Mouse (Mus musculus) Patski (cell line): ENCODE measurements around the gene Mbnl1. TPM values are rescaled to one million over a fixed set of nuclear protein-coding genes. Genes with fewer than 3 reads are reported as not detected.
A peak's percentile ranks its signal among the peaks of the same experiment; 100 is the strongest.
"Not testable (repeated sequence)": the region's sequence is repeated elsewhere in the genome, so short reads cannot be mapped to it uniquely, and the experiment has no call there.

Experiments used
- ATAC-seq: fragments of 100-300 bp; one replicate; pipeline ENCODE4 v1.8.0; 2021
- CTCF ChIA-PET: fragments of 350-600 bp; sonication (Branson Sonifier 250); formaldehyde crosslinking; loops from one replicate; lab custom pipeline; 2022; ENCODE audit warnings: inconsistent platforms; lab: Charles Lee
- POLR2A ChIA-PET: fragments of 350-600 bp; sonication (Branson Sonifier 250); formaldehyde crosslinking; loops from one replicate; lab custom pipeline; 2022; ENCODE audit warnings: antibody characterized with exemption, inconsistent platforms; lab: Charles Lee
- DNase-seq: peaks from one replicate; pipeline ENCODE4 v3.0.0-alpha.2; 2011; ENCODE audit warnings: low read depth, low spot score
- H3K27me3 ChIP-seq: fragments of 371-371 bp; one replicate; pipeline ENCODE4 v1.5.1; 2021
- CTCF ChIP-seq: fragments of 100-300 bp; IDR thresholded peaks from one replicate; pipeline ENCODE4 v1.5.1; 2021
- in situ Hi-C: fragments of 300-500 bp; cut with MboI; formaldehyde crosslinking; loops from 3 replicates; pipeline ENCODE4 v1.11.1; 2018; ENCODE audit warnings: low pct_unique_long_range_greater_than_20kb, mixed read lengths
- polyA plus RNA-seq: library from polyadenylated mRNA; unstranded; gene quantifications from one replicate; pipeline ENCODE4 v1.2.3, GENCODE M21; 2021

The Mbnl1 gene
- 84.9 TPM for polyA plus RNA-seq

GRCm38 (mm10) chr3:60472681-60473177, at the start of gene Mbnl1:
Gene Mbnl1, plus strand, starts transcription at chr3:60472830.
- no peak for ATAC-seq
- no peaks in the 10 kb centered on the region for H3K27me3 ChIP-seq
- DNase-seq = no peak
- ChIA-PET CTCF (interaction anchor here (1.1 to 2.1 kb wide), 3 partner anchors 11 to 22 kb away, joined by 3 to 6 read pairs (median 4); no protein-coding TSS in a partner anchor), POLR2A (interaction anchor here (0.6 kb wide), 1 partner anchor 182 kb away, joined by 8 read pairs; no protein-coding TSS in a partner anchor)
- TF ChIP-seq CTCF = no peak
- in situ Hi-C loops = no loop called here

DNA sequence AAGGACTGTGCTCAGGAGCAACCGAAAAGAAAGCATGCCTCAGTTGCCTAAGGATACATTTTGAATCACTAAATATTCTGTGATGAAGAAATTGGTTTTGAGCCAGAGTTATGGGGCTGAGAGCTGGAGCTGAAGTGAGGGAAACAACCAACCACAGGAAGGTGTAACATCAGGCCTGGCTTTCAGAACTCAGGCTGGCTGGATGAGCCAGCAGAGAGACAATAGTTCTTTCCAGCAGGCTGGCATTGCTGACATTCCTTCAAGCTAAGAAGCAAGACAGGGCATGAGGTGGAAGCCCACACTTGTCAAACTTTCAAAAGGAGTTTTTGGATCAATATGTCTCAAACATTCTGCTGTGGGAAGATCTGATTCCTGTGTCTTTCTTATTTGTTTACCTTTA, 48.5 kb upstream of the Mbnl1 start:
- ChIA-PET POLR2A (interaction anchor here (0.9 to 1.8 kb wide), 3 partner anchors 9 to 63 kb away, joined by 3 to 5 read pairs (median 3); no protein-coding TSS in a partner anchor), CTCF (interaction anchor here (1.1 to 3.1 kb wide), 4 partner anchors 10 to 203 kb away, joined by 3 to 10 read pairs (median 6); no protein-coding TSS in a partner anchor)
- no peaks in the 10 kb centered on the region for H3K27me3 ChIP-seq
- DNase-seq = peak; percentile 53
- in situ Hi-C loops = no loop called here
- ATAC-seq = peak; percentile 97
- no peak for TF ChIP-seq CTCF

- no peaks in the 10 kb centered on the region for H3K27me3 ChIP-seq
- TF ChIP-seq CTCF = no peak
- ChIA-PET CTCF (no interaction called here), POLR2A (no interaction called here)
- ATAC-seq (no peak), DNase-seq (no peak)
- in situ Hi-C loops = no loop called here
These were observed 43.6 kb upstream of the Mbnl1 start for GRCm38 (mm10) chr3:60429049-60429448.

DNA sequence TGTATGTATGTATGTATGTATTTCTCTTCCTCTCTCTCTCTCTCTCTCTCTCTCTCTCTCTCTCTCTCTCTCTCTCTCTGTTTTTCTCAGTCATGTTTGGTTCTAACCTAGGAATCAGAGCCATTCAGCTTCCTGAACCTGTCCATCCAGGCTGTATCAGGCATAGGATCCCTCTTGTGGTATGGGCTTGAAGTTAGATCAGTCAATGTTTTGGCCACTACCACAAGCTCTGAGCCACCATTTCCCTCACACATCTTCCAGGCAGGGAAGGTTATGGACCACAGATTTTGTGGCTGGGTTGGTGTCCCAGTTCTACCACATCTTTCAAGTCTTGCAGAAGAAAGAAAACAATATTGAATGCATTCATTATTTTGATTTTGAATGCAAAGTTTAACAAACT, 35.4 kb upstream of the Mbnl1 start:
- POLR2A ChIA-PET = no interaction called here
- in situ Hi-C loops = no loop called here
- CTCF ChIA-PET = interaction anchor here (0.8 to 1.6 kb wide), 8 partner anchors 11 to 175 kb away, joined by 3 to 4 read pairs (median 3); no protein-coding TSS in a partner anchor
- TF ChIP-seq CTCF = peak; percentile 15
- DNase-seq (no peak), ATAC-seq (peak; percentile 54)
- H3K27me3 ChIP-seq = no peaks in the 10 kb centered on the region

GRCm38 (mm10) chr3:60437678-60438232, 34.9 kb upstream of the Mbnl1 start:
- in situ Hi-C loops = no loop called here
- H3K27me3 ChIP-seq = no peaks in the 10 kb centered on the region
- ChIA-PET CTCF (interaction anchor here (0.8 to 1.6 kb wide), 9 partner anchors 11 to 174 kb away, joined by 3 to 4 read pairs (median 3); no protein-coding TSS in a partner anchor), POLR2A (no interaction called here)
- DNase-seq (peak; percentile 85), ATAC-seq (peak; percentile 86)
- no peak for TF ChIP-seq CTCF

- no peak for DNase-seq
- no peak for ATAC-seq
- in situ Hi-C loops = no loop called here
- ChIA-PET CTCF (interaction anchor here (0.6 to 1.6 kb wide), 4 partner anchors 27 to 103 kb away, joined by 3 to 4 read pairs (median 3); no protein-coding TSS in a partner anchor), POLR2A (interaction anchor here (0.6 kb wide), 1 partner anchor 29 kb away, joined by 3 read pairs; no protein-coding TSS in a partner anchor)
- H3K27me3 ChIP-seq = no peaks in the 10 kb centered on the region
- TF ChIP-seq CTCF = no peak
These were observed 33.9 kb upstream of the Mbnl1 start for GRCm38 (mm10) chr3:60438715-60439114.

DNA sequence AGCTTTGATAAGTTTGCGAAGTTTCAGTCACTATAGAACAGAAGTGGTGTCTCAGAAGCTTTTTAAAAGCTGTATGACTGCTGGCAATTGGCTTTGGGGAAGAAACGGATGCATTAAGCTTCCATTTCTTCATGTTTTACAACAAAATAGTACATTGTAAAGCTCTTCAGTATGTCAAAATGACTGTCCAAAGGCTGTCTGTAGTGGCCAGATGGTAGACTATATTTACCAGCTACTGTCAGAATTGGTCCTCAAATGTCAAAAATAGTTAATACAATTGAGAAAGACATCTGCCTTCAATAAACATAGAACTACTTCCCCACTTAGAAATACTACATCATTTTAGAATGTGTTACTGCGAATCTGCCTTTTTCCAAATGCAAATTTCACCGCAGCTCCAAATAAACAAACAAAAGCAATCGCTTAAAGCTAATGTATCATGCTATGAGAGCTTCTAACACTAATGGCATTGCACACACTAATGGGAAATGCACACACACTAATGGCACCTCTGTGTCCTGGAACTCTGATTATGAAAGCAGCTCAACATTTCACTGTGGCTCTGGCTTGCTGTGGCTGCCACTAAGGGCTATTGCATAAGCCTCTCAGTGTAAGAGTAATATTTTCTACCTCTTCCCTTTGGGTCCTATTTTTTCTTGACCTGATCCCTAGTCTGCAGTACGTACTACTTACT, 10.7 kb upstream of the Mbnl1 start:
- no peak for TF ChIP-seq CTCF
- ChIA-PET CTCF (interaction anchor here (0.8 to 1.9 kb wide), 6 partner anchors 10 to 154 kb away, joined by 3 to 6 read pairs (median 4); partner anchors contain the start of gene Mbnl1), POLR2A (no interaction called here)
- no peak for ATAC-seq
- DNase-seq = no peak
- no peaks in the 10 kb centered on the region for H3K27me3 ChIP-seq
- in situ Hi-C loops = no loop called here

- POLR2A ChIA-PET, in situ Hi-C loops, ATAC-seq, H3K27me3 ChIP-seq, DNase-seq: not testable (repeated sequence)
- CTCF ChIA-PET = interaction anchor here (1.2 kb wide), 1 partner anchor 142 kb away, joined by 3 read pairs; no protein-coding TSS in a partner anchor
These were observed 4.0 kb upstream of the Mbnl1 start for GRCm38 (mm10) chr3:60468667-60469066.

- ATAC-seq, DNase-seq, CTCF ChIA-PET, in situ Hi-C loops, H3K27me3 ChIP-seq, POLR2A ChIA-PET: not testable (repeated sequence)
These were observed 3.3 kb upstream of the Mbnl1 start for GRCm38 (mm10) chr3:60469170-60469805.
